Mouse (Mus musculus): ENCODE measurements around the gene Slc30a5.
A peak's percentile ranks its signal among the peaks of the same experiment; 100 is the strongest.
"Not testable (repeated sequence)": the region's sequence is repeated elsewhere in the genome, so short reads cannot be mapped to it uniquely, and the experiment has no call there.

Slc30a5 gene

DNA sequence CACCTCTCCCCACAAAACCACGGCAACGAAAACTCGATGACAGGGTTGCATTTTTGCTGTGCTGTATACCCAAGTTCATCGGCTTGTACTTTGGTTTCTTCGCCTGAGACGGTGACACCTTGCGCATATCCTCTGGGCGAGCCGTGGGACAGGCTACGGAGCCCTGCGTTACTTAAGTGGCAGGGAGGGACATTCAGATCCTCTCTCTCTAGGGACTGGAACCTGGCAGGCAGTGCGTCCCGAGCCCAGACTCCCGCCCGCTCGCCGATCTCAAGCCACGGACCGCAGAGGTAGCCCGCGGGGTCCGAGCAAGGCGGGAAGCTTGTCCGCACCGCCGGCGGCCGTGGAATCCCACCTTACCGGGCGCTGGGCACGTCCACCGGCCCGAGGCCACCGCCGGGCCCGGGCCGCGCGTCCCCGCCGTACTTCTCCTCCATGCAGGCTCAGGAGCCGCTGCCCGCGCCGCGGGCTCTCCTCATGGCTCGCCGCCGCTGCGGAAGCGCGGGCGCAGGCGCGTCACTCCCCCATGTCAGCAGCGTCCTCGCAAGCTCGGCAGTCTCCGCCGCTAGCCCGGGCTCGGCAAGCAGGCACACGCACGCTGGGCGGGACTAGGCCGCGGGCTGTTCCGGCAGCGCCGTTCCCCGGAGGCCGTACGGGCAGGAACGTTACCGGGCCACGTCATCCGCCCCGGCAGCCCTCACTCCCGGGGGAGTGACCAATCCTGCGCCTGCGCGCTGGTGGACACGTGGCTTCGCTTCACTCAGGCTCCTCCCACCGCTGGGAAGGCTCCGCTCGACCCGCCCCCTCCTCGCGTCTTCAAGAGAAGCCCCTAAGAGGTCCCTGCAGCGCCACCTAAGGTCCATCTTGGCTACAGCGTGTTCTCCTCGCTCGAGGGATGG, at the start of gene Slc30a5:
TSS of gene Slc30a5 (minus strand) at position 687 of the 899 bp plus-strand sequence.
- peak; percentile 100 for DNase-seq (ENCODE audit: low read depth, low spot score)

DNA sequence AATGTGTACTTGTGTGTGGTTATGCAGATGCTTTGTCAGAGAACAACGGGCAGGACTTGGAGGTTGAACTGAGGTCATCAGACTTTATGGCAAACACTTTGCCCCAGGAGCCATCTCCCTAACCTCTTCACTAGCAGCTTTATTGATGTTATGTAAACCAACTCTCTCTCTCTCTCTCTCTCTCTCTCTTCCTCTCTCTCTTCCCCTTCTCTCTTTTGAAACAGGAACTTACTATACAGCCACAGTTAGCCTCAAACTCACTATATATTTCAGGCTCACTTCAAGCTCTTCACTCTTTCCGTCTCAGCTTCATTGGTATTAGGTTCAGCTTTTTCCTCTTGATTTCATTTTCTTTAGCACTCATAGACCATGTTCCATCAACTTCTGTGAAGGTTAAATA, 48.7 kb upstream of the Slc30a5 start:
- no peak for DNase-seq (ENCODE audit: low read depth, low spot score)

DNA sequence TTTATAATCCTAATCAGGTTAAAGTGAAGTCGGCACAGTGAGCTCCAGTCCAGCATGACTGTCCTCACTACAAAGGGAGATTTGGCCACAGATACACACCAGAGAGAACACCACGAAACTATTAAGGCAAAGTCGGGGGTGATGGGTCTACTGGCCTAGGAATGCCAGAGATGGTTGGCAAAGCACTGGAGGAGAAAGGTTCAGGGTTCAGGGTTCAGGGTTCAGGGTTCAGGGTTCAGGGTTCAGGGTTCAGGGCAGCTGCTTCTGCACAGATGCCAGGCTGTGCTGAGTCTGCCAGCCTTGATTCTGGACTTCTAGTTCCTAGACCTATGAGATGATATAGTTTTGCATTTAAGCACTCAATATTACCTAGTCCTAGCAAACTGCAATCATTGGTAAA, 46.6 kb upstream of the Slc30a5 start:
- no peak for DNase-seq (ENCODE audit: low read depth, low spot score)

DNA sequence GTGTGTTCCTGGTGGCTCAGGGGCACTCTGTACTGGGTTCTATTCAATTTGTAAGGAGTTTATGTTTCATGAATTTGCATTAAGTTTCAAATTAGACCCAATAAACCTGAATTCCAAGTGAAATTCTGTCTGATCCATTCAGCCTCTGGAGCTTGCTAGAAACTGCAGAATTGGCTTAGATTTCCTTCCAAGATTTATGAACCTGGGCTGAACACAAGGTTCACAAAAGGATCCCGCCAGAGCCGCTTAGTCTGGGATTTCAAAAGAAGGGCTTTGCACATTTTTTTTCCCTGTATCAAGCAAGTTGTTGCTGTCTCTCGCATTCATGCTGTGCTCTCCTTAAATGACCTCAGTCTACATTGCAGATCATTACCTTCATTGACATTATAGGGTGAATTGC, 46.1 kb upstream of the Slc30a5 start:
- no peak for DNase-seq (ENCODE audit: low read depth, low spot score)

DNA sequence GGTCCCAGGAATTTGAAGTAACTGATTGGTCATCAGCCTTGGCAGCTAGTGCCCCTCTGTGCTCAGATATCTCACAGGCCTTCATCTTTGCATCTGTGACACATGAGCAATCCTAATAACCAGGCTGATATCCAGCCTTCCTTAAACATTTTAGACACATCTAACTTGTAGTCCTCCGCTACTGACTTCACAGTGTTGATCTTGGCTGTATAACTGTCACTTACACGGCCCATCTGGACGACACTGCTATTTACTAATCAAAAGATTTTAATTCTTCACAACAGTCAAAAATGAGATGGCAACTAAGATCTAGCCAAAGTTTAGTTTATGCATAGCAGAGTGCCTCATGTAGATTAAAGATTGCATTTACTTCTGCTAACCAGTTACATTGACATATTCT, 45.0 kb upstream of the Slc30a5 start:
- no peak for DNase-seq (ENCODE audit: low read depth, low spot score)

DNA sequence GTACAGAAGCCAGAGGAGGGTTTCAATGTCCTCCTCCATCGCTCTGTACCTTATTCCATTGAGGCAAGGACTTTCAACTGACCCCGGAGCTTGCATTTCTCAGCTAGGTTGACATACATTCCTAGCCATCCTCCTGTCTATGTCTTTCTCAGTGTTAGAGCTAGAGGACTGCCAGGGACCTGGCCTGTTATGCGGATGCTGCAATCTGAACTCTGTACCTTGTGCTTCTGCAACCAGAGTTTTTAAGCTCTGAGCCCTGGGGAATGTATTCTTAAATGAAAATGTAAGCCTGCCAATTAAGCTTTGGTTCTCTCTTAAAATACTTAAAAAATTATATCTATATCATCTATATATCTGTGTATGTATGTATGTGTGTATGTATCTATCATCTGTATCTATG, 44.5 kb upstream of the Slc30a5 start:
- DNase-seq (ENCODE audit: low read depth, low spot score), result no peak

DNA sequence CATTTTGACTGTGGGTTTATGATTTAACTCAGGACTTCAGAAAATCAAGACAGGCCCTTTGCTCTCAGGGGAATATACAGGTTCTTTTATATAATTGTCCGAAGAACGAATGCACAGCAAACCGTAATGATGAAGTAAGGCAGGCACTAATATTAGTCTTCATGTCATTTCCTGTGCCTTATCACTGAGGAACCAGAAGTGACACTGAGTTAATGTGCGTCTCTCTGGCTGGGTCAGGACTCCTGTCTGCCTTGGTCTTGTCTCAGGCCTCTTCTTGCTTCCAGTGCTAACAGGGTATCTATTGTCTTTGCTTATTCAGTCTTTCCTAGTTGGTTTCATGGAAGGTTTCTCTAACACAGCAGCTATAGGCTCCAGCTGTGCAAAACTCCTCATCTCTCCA, 41.9 kb upstream of the Slc30a5 start:
- DNase-seq (ENCODE audit: low read depth, low spot score), result no peak

DNA sequence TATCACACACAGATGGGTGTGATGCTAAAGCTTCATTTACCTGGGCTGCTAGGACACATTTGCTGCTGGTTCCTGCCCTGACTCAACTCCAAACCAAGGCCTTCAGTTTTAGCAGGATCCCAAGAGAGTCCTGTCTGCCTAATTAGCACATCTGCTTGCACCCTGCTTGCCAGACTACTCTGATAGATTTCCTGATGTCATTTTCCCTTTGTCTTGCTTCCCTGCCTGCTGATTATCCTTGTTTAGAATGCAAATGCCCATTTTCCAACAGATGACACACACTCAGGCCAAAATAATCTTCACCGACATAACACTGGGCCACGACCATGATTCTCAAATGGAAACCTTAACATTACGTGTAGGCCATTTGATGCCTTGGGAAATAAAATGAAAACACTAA, 41.4 kb upstream of the Slc30a5 start:
- DNase-seq (ENCODE audit: low read depth, low spot score), result no peak

DNA sequence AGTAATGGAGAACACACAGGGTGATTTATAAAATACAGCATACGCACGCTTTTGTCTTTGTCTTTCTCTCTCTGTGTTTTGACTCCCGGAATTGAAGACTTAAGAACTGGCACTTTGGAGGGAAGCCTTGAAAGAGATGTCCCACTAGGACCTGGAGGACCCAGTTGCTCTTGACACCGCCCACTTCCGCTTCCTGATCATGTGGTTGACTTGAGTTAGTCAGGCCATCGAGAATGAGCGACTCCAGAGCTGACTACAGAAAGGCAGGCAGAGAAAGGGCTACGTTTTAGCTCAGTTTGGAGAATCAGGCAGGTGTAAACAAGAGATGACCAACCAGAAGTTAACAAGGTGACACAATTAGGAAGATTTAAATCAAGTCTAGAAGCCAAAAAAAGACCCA, 40.3 kb upstream of the Slc30a5 start:
- no peak for DNase-seq (ENCODE audit: low read depth, low spot score)

DNA sequence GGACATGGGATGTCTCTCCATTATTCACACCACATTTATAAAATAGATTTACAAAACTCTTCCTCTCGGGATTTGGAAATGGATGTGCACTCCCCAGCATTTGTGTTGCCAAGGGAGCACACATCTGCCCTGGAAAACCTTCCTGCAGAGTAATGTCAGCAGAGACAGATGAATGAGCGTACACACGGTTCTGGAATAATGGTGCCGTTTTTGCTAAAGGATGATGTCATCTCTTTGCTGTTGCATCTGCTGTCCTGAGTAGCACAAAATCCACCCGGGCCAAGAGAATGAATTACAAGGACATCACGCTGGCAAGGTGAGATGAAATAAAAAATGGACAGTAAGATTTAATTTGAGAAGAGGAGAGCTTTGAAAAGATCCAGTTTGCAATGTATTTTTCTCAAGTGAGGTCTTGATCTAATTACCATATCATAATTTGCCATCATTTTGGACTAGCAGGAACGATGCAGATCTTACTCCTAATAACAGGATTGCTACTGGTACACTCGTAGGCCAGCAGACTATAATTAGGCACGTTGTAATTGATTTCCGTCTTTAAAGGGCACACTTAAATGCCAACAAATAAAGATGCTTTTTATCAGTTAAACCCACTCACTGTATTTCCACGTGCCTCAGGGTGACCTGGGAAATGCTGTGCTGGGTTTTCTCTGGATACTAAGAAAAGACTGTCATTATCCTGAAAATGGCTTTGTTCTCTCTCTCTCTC, 38.4 kb upstream of the Slc30a5 start:
- no peak for DNase-seq (ENCODE audit: low read depth, low spot score)

DNA sequence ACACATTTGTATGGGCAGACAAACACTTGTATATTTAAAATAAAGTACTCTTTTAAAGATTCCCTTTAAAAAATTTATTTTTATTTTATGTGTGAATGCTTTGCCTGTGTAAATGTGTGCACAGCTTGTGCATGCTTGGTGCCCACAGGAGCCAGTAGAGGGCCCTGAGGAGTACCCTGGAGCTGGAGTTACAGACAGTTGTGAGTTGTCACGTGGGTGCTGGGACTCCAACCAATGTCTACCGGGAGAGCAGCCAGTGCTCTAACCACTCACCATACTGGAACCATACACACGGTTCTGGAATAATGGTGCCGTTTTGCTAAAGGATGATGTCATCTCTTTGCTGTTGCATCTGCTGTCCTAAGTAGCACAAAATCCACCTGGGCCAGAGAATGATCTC, 36.6 kb upstream of the Slc30a5 start:
- DNase-seq (ENCODE audit: low read depth, low spot score), result no peak

DNA sequence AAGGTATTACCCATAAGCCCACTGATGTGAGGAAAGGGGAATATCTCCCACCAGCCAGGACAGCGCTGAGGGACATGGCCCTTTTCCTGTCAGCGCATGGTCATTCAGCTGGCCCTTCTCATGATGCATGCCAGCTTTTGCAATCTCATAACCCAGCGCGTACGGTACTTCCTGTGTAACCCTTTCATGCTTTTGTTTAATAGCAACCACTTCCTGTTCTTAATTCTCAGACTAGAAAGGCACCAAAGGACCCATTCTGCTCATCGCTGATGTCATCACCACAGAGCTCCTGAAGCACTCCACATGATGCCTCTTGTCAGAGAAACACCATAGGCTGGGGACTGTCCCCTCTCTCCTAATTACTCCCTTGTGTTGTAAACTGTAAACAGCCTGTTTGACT, 33.1 kb upstream of the Slc30a5 start:
- no peak for DNase-seq (ENCODE audit: low read depth, low spot score)

DNA sequence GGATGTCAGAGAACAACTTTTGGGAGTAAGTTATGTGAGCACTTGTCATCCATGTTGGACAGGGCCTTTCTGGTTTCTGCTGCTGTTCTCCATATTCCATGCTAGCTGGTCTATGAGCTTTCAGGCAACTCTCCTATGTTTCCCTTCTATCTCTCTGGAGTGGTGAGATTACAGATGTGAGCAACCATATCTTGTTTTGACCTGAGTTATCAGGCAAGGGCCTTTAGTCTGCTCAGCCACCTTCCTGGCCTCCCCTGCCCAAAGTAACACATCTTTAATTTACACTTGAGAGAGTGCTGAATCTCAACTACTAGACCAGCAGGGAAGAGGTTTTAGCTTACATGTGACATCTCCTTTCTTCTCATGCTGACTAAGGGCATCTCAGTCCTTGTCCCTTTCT, 32.5 kb upstream of the Slc30a5 start:
- DNase-seq (ENCODE audit: low read depth, low spot score), result no peak

DNA sequence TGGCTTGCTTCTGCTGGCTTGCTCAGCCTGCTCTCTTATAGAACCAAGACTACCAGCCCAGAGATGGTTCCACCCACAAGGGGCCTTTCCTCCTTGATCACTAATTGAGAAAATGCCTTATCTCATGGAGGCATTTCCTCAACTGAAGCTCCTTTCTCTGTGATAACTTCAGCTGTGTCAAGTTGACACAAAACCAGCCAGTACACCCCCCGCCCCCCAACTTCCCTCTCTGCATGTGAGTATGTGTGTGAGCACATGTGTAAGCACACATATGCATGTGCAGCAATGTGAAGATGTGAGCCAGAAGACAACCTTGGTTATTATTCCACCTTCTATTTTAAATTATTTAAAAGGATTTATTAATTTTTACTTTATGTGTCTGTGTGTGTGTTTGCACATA, 30.7 kb upstream of the Slc30a5 start:
- DNase-seq (ENCODE audit: low read depth, low spot score), result not testable (repeated sequence)

DNA sequence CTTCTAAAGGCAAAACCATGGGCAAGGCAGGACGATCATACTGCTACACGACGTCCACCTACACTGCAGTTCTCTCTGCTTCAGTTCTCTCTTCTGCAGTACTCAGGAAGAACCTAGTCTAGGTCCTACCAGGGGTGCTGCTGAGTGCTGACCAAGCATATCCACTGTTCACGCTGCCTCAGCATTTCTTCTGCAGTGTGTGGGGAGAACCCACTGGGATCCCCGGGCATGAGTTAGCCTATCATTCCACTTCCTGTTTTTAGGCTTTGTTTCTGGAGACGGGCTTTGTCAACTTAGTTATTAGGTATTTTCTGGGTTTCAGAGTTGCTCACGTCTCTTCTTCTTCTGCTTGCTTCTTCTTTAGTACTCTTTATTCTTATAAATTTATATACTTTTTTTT, 25.9 kb upstream of the Slc30a5 start:
- no peak for DNase-seq (ENCODE audit: low read depth, low spot score)

DNA sequence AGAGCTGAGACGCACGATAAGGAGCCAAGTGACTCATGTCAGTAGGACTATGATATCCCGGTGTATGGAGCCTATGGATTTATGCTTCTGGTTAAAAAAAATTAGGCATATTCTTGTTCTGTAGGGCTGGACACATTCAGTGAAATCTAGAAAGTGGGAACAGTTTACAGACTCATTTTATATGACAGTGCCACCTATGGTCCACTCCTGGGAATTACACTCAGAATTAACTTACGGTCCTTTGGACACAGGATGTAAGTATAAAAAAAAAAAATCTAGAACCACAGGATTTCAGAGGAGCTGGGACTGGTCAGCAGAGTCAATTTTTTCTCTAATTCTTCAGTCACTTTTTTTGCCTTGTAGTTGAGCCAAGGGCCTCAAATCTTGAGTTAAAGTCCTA, 20.9 kb upstream of the Slc30a5 start:
- DNase-seq (ENCODE audit: low read depth, low spot score), result peak; percentile 46

DNA sequence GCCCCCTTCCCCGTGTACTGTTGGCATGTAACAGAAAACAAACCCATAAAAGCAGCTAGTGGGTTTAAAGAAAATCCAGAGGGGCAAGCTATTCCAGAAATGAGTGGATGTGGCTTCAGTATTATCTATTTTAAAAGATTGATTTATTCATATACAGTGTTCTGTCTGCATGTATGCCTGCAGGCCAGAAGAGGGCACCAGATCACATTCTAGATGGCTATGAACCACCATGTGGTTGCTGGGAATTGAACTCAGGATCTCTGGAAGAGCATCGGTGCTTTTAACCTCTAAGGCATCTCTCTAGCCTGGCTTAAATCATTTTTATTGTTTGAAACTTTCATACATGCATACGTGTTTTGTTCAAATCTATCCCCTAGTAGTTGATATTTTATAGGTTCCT, 19.9 kb upstream of the Slc30a5 start:
- no peak for DNase-seq (ENCODE audit: low read depth, low spot score)

DNA sequence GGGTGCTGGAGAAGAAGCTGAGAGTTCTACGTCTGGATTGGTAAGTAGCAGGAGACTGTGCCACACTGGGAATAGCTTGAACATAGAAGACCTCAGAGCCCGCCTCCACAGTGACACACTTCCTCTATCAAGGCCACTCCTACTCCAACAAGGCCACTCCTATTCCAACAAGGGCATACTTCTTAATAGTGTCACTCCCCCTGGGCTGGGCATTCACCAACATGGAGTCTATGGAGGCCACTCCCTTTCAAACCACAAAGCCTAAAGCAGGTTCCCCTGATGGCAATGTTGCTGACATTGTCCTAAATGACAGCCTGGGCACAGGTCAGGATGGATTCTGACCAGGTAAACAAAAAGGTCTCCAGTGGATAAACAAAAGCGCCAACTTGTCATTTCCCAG, 15.9 kb upstream of the Slc30a5 start:
- DNase-seq (ENCODE audit: low read depth, low spot score), result no peak

DNA sequence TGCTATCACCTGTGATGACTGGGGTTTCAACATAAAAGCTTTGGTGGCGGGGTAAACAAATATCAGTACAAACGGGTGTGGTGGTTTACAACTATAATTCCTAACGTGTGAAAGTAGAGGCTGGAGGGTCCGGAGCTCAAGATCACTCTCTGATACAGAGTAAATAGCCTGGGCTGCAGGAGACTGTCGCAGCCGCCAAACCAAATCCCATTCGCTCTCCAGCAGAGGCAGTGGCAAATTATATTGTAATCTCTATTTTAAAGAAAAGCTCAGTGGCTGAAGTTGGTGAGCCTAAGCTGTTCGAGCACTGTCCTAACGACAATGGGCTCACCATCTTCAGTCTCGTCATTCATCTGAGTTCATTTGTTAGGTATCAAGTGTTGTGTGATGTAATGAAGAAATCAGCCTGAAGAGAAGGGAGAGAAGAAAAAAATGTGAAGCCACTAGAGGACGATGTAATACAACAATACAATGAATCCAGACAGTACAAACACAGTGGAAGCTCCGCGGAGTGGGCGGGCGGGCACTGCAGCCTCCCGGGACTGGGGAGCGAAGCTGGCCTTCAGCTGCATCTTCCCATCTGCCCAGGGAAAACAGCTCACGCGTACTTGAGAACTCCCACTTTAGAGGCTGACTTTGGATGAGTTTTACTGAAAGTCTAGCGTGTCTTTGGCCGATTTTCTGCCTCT, 13.8 kb upstream of the Slc30a5 start:
- DNase-seq (ENCODE audit: low read depth, low spot score), result no peak

DNA sequence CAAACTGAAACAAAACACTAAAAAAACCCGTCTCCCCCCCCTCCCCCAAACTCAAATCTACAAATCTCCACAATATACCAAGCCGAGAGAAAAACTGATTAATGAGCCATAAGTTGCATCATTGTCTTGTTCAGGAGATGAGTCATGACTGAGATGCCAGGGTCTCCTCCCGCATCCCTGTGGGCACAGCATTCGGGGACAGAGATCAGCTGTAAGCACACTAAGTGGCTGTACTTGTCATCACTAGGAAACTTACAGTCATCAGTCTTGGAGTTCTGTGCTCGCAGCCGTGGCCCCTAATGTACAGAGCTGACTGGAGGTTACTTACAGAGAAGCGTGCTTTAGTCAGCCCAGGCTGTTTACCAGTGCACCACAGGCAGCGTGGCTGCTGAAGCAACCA, 13.0 kb upstream of the Slc30a5 start:
- DNase-seq (ENCODE audit: low read depth, low spot score), result no peak

DNA sequence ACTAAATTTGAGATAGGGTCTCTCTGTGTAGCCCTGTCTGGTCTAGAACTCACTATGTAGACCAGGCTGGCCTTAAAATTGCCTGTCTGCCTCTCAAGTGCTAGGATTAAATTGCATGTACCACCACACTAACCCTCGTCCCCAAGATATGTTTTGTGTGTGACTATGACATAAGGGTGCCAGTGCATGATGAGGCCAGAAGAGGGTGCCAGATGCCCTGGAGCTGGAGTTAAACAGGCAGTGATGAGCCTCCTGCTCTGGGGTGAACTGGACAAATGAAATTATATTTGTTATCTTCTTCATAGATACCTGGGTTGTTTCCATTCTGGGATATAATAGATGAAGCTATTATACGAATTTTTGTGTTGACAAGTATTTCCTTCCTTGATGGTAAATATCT, 10.7 kb upstream of the Slc30a5 start:
- DNase-seq (ENCODE audit: low read depth, low spot score), result no peak

DNA sequence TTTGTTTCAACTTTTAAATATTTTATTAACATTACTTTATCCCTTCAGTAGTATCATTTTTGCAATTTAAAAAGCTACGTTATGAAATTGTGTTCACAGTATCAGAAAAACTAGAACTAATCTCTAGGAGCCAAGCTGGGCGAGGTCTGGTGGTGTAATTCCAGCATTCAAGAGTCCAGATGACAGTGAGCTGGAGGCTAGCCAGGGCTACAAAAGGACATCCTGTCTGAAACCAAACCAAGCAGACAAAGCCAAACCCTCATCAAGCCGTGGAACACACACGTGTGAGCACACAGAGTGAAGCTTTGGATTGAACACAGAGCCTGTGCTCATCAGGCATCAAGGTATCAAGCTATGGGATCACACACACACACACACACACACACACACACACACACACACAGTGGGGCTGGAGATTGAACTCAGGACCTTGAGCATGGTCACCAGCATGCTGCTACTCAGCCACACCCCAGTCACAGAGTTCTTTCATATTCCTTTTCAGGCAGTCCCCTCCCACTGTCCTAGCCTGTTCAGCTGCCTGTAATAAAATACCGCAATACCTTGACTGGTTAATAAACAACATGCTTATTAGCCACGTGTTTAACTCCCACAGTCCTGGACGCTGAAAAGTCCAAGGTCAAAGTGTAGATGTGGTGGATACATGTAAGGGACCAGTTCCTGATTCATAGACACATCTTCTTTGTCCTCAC, 9.9 kb upstream of the Slc30a5 start:
- DNase-seq (ENCODE audit: low read depth, low spot score), result no peak
